Mouse (Mus musculus) kidney, embryonic 15.5 days (tissue): ENCODE data around the gene Dll1. TPM values are rescaled to one million over a fixed set of nuclear protein-coding genes. Genes with fewer than 3 reads are reported as not detected.

Source experiments
- ATAC-seq: fragments of 200-750 bp; cut with Nextera tagmentation; replicated peaks from 2 replicates; pipeline ENCODE4 v1.8.0; 2017; ENCODE audit warnings: moderate TSS enrichment; ENCODE audit not compliant: low FRiP score
- H3K27ac ChIP-seq: fragments of 300-500 bp; sonication (generic); 2 replicates; pipeline ENCODE4 v1.5.1; 2015; ENCODE audit warnings: mild to moderate bottlenecking, inconsistent platforms
- H3K27me3 ChIP-seq: fragments of 300-500 bp; sonication (generic); 2 replicates; pipeline ENCODE4 v1.6.1; 2015; ENCODE audit warnings: inconsistent platforms
- H3K36me3 ChIP-seq: fragments of 300-500 bp; sonication (generic); 2 replicates; pipeline ENCODE4 v1.6.1; 2015; ENCODE audit warnings: inconsistent platforms
- H3K4me1 ChIP-seq: fragments of 300-500 bp; sonication (generic); 2 replicates; pipeline ENCODE4 v1.6.1; 2015; ENCODE audit warnings: inconsistent platforms
- H3K4me2 ChIP-seq: fragments of 300-500 bp; sonication (generic); 2 replicates; pipeline ENCODE4 v1.6.1; 2015; ENCODE audit warnings: moderate library complexity, mild to moderate bottlenecking, inconsistent platforms
- H3K4me3 ChIP-seq: fragments of 300-500 bp; sonication (generic); replicated peaks from 2 replicates; pipeline ENCODE4 v1.5.1; 2015; ENCODE audit warnings: mild to moderate bottlenecking, inconsistent platforms
- H3K9ac ChIP-seq: fragments of 300-500 bp; sonication (generic); 2 replicates; pipeline ENCODE4 v1.6.1; 2015; ENCODE audit warnings: mild to moderate bottlenecking, inconsistent platforms
- H3K9me3 ChIP-seq: fragments of 300-500 bp; sonication (generic); replicated peaks from 2 replicates; pipeline ENCODE4 v1.6.1; 2016; ENCODE audit warnings: inconsistent platforms
- WGBS: fragments of 180-500 bp; shearing (Covaris S2); methylation state at CpG from one replicate; pipeline ENCODE4 v1.1.7; 2015; ENCODE audit warnings: mixed read lengths; 5-methylcytosine and 5-hydroxymethylcytosine counted together
- polyA plus RNA-seq: library from polyadenylated mRNA; unstranded; fragments of >200 nt; fragmentation: Nextera tagmentation; extraction: Ambion mirVana; gene quantifications from 2 replicates; pipeline ENCODE4 v1.2.1, GENCODE M21; 2015

The Dll1 gene
- polyA plus RNA-seq, 1 experiment from 2014 or later: 30.9 TPM

GRCm38 (mm10) chr17:15375701-15376493 lies 775 bp downstream of the Dll1 start:
- 0 out of 2 replicates have a peak, but pooled peaks cover under 1% of the 10 kb centered on the region for H3K36me3 ChIP-seq
- peaks cover 85% of the 10 kb centered on the region for H3K4me1 ChIP-seq
- H3K9me3 ChIP-seq: no peaks in the 10 kb centered on the region
- peak overlapping the region; percentile 63 for H3K9ac ChIP-seq
- H3K27me3 ChIP-seq: peaks cover 71% of the 10 kb centered on the region
- H3K27ac ChIP-seq: peak overlapping the region; percentile 84
- under 1% methylated on average over 66 of the region's 69 CpGs for WGBS
- peak; percentile 81 for ATAC-seq
- peak overlapping the region; percentile 69 for H3K4me3 ChIP-seq
- H3K4me2 ChIP-seq: peak overlapping the region; percentile 95

DNA sequence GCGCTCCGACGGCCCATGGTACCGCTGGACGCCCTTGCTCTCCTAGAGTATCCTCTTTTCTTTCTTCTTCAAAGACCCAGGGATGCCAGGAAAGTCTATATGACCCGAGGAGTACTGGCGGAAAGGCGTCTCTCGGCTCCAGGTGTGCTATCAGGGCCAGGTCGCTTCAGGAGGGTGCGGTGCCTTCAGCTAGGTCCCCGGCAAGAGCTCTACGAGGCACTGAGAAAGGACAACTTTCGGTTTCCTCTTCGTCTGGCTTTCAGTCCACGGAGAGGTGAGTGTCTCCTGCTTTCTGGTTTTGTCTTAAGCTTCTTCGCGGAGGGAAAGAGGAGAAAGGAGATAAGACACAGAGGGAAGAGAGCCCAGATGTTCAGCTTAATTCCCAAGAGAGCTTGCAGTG lies 1.4 kb downstream of the Dll1 start:
- WGBS: under 1% methylated on average over 18 of the region's 18 CpGs
- peak overlapping the region; percentile 95 for H3K4me2 ChIP-seq
- peak overlapping the region; percentile 84 for H3K27ac ChIP-seq
- ATAC-seq: no peak
- no peaks in the 10 kb centered on the region for H3K9me3 ChIP-seq
- peaks cover 8% of the 10 kb centered on the region; the same call in 1 of the 2 replicates for H3K36me3 ChIP-seq
- H3K4me1 ChIP-seq: peaks cover 81% of the 10 kb centered on the region
- peak overlapping the region; percentile 63 for H3K9ac ChIP-seq
- peak overlapping the region; percentile 69 for H3K4me3 ChIP-seq
- H3K27me3 ChIP-seq: peaks cover 65% of the 10 kb centered on the region

- peak overlapping the region; percentile 95 for H3K4me2 ChIP-seq
- H3K4me3 ChIP-seq: peak overlapping the region; percentile 69
- H3K4me1 ChIP-seq: peaks cover 77% of the 10 kb centered on the region
- H3K9me3 ChIP-seq: no peaks in the 10 kb centered on the region
- peak overlapping the region; percentile 63 for H3K9ac ChIP-seq
- H3K27me3 ChIP-seq: peaks cover 60% of the 10 kb centered on the region
- ATAC-seq: no peak
- 2% methylated on average over 50 of the region's 50 CpGs for WGBS
- peak overlapping the region; percentile 84; the same call in 1 of the 2 replicates for H3K27ac ChIP-seq
- peaks cover 9% of the 10 kb centered on the region; the same call in 1 of the 2 replicates for H3K36me3 ChIP-seq
Measured at GRCm38 (mm10) chr17:15374321-15375141, 2.1 kb downstream of the Dll1 start.

DNA sequence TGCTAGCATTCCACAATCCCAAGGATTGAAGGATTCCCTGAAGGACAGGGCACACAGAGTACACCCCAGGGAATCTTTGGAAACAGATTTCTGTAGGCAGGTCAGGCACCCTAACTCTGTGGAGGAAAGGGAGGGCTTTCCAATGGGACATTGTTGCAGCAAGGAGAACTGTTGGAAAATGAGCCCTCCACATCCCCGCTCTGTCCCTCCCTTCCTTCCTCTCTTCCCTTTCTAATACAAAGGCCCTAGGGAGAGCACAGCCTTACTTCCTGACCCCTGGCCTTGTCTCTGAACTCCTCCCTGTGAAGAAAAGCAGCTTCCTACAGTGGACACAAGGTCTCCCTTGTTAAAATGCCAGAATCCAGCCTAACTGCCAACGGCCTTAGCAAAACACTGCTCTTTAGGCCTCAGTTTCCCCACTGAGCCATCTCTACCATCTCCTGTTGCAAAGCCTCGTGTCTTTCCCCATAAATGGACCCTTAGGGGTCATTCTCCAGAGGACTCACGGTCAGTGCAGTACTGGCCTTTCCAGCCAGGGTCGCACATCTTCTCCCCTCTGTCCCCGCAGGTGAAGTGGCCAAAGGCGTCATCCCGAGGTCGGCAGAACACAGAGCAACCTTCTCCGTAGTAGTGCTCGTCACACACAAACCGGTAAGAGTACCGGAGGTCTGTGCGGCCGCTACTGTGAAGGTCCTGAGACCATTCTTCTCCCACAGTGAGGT lies 3.6 kb downstream of the Dll1 start:
- Histone ChIP-seq H3K4me2 (peak overlapping the region; percentile 95), H3K27ac (peak overlapping the region; percentile 60), H3K9ac (no peak overlapping the region), H3K27me3 (peaks cover 49% of the 10 kb centered on the region), H3K9me3 (no peaks in the 10 kb centered on the region), H3K4me1 (peaks cover 62% of the 10 kb centered on the region), H3K36me3 (peaks cover 21% of the 10 kb centered on the region), H3K4me3 (peak overlapping the region; percentile 69)
- ATAC-seq: no peak
- 51% methylated on average over 15 of the region's 15 CpGs for WGBS

- ATAC-seq: no peak
- H3K36me3 ChIP-seq: peaks cover 27% of the 10 kb centered on the region
- peak overlapping the region; percentile 69 for H3K4me3 ChIP-seq
- no peaks in the 10 kb centered on the region for H3K9me3 ChIP-seq
- WGBS: 47% methylated on average over 17 of the region's 17 CpGs
- no peak overlapping the region for H3K9ac ChIP-seq
- peak overlapping the region; percentile 60 for H3K27ac ChIP-seq
- H3K4me2 ChIP-seq: peak overlapping the region; percentile 95
- H3K27me3 ChIP-seq: peaks cover 41% of the 10 kb centered on the region
- H3K4me1 ChIP-seq: peaks cover 53% of the 10 kb centered on the region
Measured at GRCm38 (mm10) chr17:15371967-15372835, 4.5 kb downstream of the Dll1 start.

- Histone ChIP-seq H3K27ac (no peak overlapping the region), H3K9ac (no peak overlapping the region), H3K4me3 (no peak overlapping the region), H3K4me2 (0 out of 2 replicates have a peak overlapping the region, but pooled peaks have one; percentile 19), H3K4me1 (peaks cover 39% of the 10 kb centered on the region), H3K36me3 (peaks cover 33% of the 10 kb centered on the region), H3K9me3 (no peaks in the 10 kb centered on the region), H3K27me3 (peaks cover 32% of the 10 kb centered on the region)
- 89% methylated on average over 14 of the region's 14 CpGs for WGBS
- ATAC-seq: no peak
Measured at GRCm38 (mm10) chr17:15370401-15370800, 6.3 kb downstream of the Dll1 start.

DNA sequence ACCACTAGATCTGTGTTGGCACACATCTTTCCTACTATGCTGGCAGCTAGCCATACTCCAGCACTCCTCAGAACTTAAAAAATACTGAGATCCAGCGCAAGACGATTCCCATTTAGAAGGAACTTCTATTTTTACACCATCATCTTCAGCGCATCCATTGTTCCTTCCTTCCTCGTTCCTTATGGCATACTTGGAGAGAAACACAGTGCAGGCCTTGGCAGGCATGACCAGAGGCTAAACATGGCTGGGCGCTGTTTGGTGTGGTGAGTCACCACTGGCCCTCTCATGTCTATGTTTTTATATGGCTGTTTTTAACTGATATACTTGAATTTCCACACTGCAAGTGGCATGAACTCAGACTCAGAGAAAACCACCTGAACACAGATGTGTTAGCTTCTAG lies 11.0 kb downstream of the Dll1 start:
- Histone ChIP-seq H3K4me1 (peaks cover under 1% of the 10 kb centered on the region; the same call in 1 of the 2 replicates), H3K4me2 (no peak overlapping the region), H3K36me3 (peaks cover 29% of the 10 kb centered on the region), H3K4me3 (no peak overlapping the region), H3K27ac (no peak overlapping the region; the same call in 1 of the 2 replicates), H3K9ac (no peak overlapping the region), H3K9me3 (no peaks in the 10 kb centered on the region), H3K27me3 (peaks cover 4% of the 10 kb centered on the region; the same call in 1 of the 2 replicates)
- 78% methylated on average over 5 of the region's 5 CpGs for WGBS
- ATAC-seq: no peak

GRCm38 (mm10) chr17:15363656-15364055 lies 13.0 kb downstream of the Dll1 start:
- WGBS: 57% methylated on average over 3 of the region's 3 CpGs

DNA sequence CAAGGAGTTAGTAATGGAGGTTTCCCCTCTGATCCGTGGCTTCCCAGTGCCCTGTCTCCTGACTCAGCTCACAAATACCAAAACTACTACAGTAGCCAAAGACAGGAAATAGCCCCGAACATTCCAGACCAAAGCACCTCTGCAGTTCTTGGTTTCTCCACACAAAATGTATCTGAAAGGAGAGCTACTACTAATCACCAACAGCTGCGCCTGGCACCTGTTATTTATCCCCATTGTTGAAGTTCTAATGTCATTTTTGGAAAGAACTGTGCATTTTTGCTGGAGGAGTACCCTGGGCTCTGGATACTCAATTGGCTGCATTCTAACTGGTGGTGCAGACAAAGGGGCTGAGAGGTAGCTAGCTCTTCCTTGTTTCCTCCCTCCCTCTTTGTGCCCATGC lies 19.6 kb downstream of the Dll1 start:
- no peaks in the 10 kb centered on the region for H3K36me3 ChIP-seq
- H3K9me3 ChIP-seq: no peaks in the 10 kb centered on the region
- no peak overlapping the region for H3K27ac ChIP-seq
- H3K9ac ChIP-seq: no peak overlapping the region
- no peak overlapping the region for H3K4me3 ChIP-seq
- peaks cover 8% of the 10 kb centered on the region for H3K4me1 ChIP-seq
- H3K4me2 ChIP-seq: no peak overlapping the region
- WGBS: 70% methylated on average over 3 of the region's 3 CpGs
- H3K27me3 ChIP-seq: no peaks in the 10 kb centered on the region
- ATAC-seq: no peak

More at GRCm38 (mm10) chr17:15363656-15364055, 13.0 kb downstream of the Dll1 start:
- no peak overlapping the region for H3K4me3 ChIP-seq
- no peak overlapping the region for H3K27ac ChIP-seq
- H3K4me1 ChIP-seq: no peaks in the 10 kb centered on the region
- no peak overlapping the region for H3K9ac ChIP-seq
- H3K4me2 ChIP-seq: no peak overlapping the region
- H3K27me3 ChIP-seq: peaks cover under 1% of the 10 kb centered on the region; the same call in 1 of the 2 replicates
- peaks cover 18% of the 10 kb centered on the region for H3K36me3 ChIP-seq
- no peak for ATAC-seq
- no peaks in the 10 kb centered on the region for H3K9me3 ChIP-seq

DNA sequence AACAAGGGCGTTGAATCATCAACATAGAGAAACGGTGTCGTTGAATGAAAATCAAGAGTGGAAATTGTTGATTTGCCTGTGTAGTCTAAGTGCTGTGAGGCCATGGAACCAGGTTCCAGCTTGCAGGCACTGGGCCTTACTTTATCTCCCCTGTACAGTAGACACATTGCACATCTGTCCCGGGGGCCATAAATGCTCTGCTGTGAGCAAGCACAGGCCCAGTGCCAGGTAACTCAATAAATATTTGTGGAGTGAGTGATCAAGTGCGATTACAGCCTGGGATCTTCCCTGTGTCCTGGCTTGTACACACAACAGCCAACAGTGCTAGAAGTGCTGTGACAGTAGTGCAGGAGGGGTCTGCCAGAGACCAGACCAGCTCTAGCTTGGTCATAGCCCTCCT lies 20.1 kb downstream of the Dll1 start:
- Histone ChIP-seq H3K27ac (no peak overlapping the region), H3K9me3 (no peaks in the 10 kb centered on the region), H3K4me1 (peaks cover 8% of the 10 kb centered on the region), H3K4me2 (no peak overlapping the region), H3K27me3 (no peaks in the 10 kb centered on the region), H3K4me3 (no peak overlapping the region), H3K36me3 (no peaks in the 10 kb centered on the region), H3K9ac (no peak overlapping the region)
- 89% methylated on average over 5 of the region's 5 CpGs for WGBS
- no peak for ATAC-seq

DNA sequence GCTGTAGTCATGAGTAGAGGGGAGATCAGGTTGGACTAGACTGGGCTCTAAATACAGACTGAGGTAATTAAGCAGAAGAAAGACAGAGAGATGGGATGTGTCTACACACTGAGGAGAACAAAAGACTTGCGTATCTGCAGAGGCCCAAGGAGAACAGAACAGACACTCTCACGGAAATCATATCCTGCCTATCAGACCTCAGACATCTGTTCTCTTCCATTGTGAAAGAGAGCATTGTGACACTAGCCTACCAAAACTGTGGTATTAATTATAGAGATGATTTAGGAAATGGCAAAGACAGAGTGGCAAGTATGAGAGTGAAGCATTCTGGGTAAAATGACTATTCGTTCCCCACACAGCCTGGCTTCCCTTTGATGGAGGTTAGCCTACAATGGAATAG lies 21.6 kb downstream of the Dll1 start:
- H3K27me3 ChIP-seq: no peaks in the 10 kb centered on the region
- H3K4me1 ChIP-seq: peaks cover 8% of the 10 kb centered on the region
- no peak overlapping the region for H3K4me2 ChIP-seq
- H3K4me3 ChIP-seq: no peak overlapping the region
- H3K27ac ChIP-seq: no peak overlapping the region
- H3K9me3 ChIP-seq: no peaks in the 10 kb centered on the region
- no peaks in the 10 kb centered on the region for H3K36me3 ChIP-seq
- WGBS: 94% methylated on average over 3 of the region's 3 CpGs
- no peak for ATAC-seq
- H3K9ac ChIP-seq: no peak overlapping the region
